Mouse (Mus musculus) small intestine, adult 2 months (tissue): ENCODE results near the gene Vps52. TPM values are rescaled to one million over a fixed set of nuclear protein-coding genes. Genes with fewer than 3 reads are reported as not detected.

Experiments
- H3K27ac ChIP-seq: fragments of 200-500 bp; 2 replicates; pipeline ENCODE4 v1.5.1; 2012; ENCODE audit warnings: low read depth, low read length, control low read depth, inconsistent platforms; ENCODE audit not compliant: insufficient read depth
- H3K27me3 ChIP-seq: fragments of 200-500 bp; 2 replicates; pipeline ENCODE4 v1.6.1; 2012; ENCODE audit warnings: mild to moderate bottlenecking, moderate library complexity, low read length, inconsistent platforms; ENCODE audit not compliant: control insufficient read depth, insufficient read depth
- H3K36me3 ChIP-seq: fragments of 200-500 bp; 2 replicates; pipeline ENCODE4 v1.6.1; 2012; ENCODE audit warnings: mild to moderate bottlenecking, low read length, control low read depth, inconsistent platforms; ENCODE audit not compliant: control insufficient read depth, insufficient read depth
- H3K4me1 ChIP-seq: fragments of 200-500 bp; 2 replicates; pipeline ENCODE4 v1.6.1; 2012; ENCODE audit warnings: low read length, inconsistent platforms, mixed read lengths; ENCODE audit not compliant: control insufficient read depth, insufficient read depth, insufficient read length
- H3K4me3 ChIP-seq: fragments of 200-500 bp; 2 replicates; pipeline ENCODE4 v1.5.1; 2012; ENCODE audit warnings: low read depth, mild to moderate bottlenecking, control low read depth, inconsistent platforms, low read length, moderate library complexity
- CTCF ChIP-seq: fragments of 200-500 bp; IDR thresholded peaks from 2 replicates; pipeline ENCODE4 v1.5.1; 2012; ENCODE audit warnings: low read depth, mild to moderate bottlenecking, control low read depth, inconsistent platforms, low read length, moderate library complexity, mixed read lengths; ENCODE audit not compliant: insufficient replicate concordance, insufficient read length; ENCODE audit errors: extremely low read depth
- POLR2A ChIP-seq: fragments of 200-500 bp; IDR thresholded peaks from 2 replicates; pipeline ENCODE4 v1.6.1; 2012; ENCODE audit warnings: low read depth, mild to moderate bottlenecking, control low read depth, inconsistent platforms, low read length, moderate library complexity
- WGBS: fragments of 180-500 bp; shearing (Covaris S2); methylation state at CpG from one replicate; pipeline ENCODE4 v1.1.7; 2018; 5-methylcytosine and 5-hydroxymethylcytosine counted together
- polyA plus RNA-seq: library from polyadenylated mRNA; depleted of rRNA; stranded (reverse); fragments of >200 nt; gene quantifications from 2 replicates; pipeline ENCODE4 v1.2.3, GENCODE M21; 2012

Gene Vps52
- polyA plus RNA-seq, 1 experiment = 52.3 TPM

- peaks cover 35% of the 10 kb centered on the region for H3K36me3 ChIP-seq
- H3K4me3 ChIP-seq = no peak overlapping the region
- H3K27me3 ChIP-seq = no peaks in the 10 kb centered on the region
- no peak overlapping the region for H3K27ac ChIP-seq
- TF ChIP-seq CTCF (peak; percentile 14; the same call in 1 of the 2 replicates), POLR2A (no peak)
- 92% methylated on average over 31 of the region's 31 CpGs for WGBS
- peaks cover 10% of the 10 kb centered on the region for H3K4me1 ChIP-seq
These were observed 44.4 kb upstream of the Vps52 start for GRCm38 (mm10) chr17:33911052-33911812.

- TF ChIP-seq POLR2A = no peak
- TF ChIP-seq CTCF = no peak
- Histone ChIP-seq H3K27ac (no peak overlapping the region), H3K27me3 (no peaks in the 10 kb centered on the region), H3K4me3 (no peak overlapping the region), H3K4me1 (peaks cover 13% of the 10 kb centered on the region), H3K36me3 (peaks cover 35% of the 10 kb centered on the region)
- WGBS = 89% methylated on average over 28 of the region's 28 CpGs
These were observed 43.7 kb upstream of the Vps52 start for GRCm38 (mm10) chr17:33911813-33912414.

DNA sequence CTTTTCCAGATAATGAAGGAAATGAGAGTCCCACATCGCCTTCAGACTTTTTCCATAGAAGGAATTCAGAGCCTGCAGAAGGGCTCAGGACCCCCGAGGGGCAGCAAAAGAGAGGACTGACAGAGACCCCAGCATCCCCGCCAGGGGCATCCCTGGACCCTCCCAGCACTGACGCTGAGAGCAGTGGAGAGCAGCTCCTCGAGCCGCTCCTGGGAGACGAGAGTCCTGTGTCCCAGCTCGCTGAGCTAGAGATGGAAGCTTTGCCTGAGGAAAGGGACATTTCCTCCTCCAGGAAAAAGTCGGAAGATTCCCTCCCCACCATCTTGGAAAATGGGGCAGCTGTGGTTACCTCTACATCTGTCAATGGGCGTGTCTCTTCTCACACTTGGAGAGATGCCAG lies 42.3 kb upstream of the Vps52 start:
- peaks cover 40% of the 10 kb centered on the region for H3K36me3 ChIP-seq
- H3K4me3 ChIP-seq = no peak overlapping the region
- no peak overlapping the region for H3K27ac ChIP-seq
- peaks cover 17% of the 10 kb centered on the region for H3K4me1 ChIP-seq
- H3K27me3 ChIP-seq = no peaks in the 10 kb centered on the region
- TF ChIP-seq POLR2A (no peak), CTCF (no peak)
- WGBS = 88% methylated on average over 10 of the region's 10 CpGs

DNA sequence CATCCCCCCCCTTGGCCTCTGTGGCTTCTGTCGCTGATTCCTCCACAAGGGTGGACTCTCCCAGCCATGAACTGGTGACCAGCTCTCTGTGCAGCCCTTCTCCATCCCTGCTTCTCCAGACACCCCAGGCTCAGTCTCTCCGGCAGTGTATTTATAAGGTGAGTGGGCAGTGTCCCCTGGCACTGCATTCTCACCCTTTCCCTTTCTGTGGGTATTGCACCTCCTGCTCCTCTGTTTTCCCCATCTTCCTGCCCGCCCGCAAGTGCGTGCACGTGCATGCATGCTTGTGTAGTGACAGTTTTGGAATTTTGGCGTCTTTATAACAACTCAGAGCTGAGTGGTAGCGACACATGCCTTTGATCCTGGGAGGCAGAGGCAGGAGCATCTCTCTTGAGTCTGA lies 41.7 kb upstream of the Vps52 start:
- no peak for TF ChIP-seq CTCF
- no peak for TF ChIP-seq POLR2A
- Histone ChIP-seq H3K4me1 (peaks cover 23% of the 10 kb centered on the region), H3K27me3 (no peaks in the 10 kb centered on the region), H3K36me3 (peaks cover 40% of the 10 kb centered on the region), H3K27ac (no peak overlapping the region), H3K4me3 (no peak overlapping the region)
- WGBS = 96% methylated on average over 8 of the region's 8 CpGs

- TF ChIP-seq POLR2A = no peak
- TF ChIP-seq CTCF = peak; percentile 1; the same call in 1 of the 2 replicates
- Histone ChIP-seq H3K4me3 (no peak overlapping the region), H3K27ac (no peak overlapping the region), H3K36me3 (peaks cover 40% of the 10 kb centered on the region), H3K27me3 (no peaks in the 10 kb centered on the region), H3K4me1 (peaks cover 24% of the 10 kb centered on the region)
- WGBS = 71% methylated on average over 13 of the region's 13 CpGs
These were observed 40.6 kb upstream of the Vps52 start for GRCm38 (mm10) chr17:33914969-33915391.

- Histone ChIP-seq H3K27me3 (no peaks in the 10 kb centered on the region), H3K4me3 (peak within 1 kb of the TSS; percentile 60), H3K4me1 (peaks cover 20% of the 10 kb centered on the region), H3K36me3 (peaks cover 40% of the 10 kb centered on the region), H3K27ac (peak within 1 kb of the TSS; percentile 3; the same call in 1 of the 2 replicates)
- WGBS = under 1% methylated on average over 34 of the region's 34 CpGs
- TF ChIP-seq CTCF (no peak), POLR2A (no peak; the same call in 1 of the 2 replicates)
These were observed 39.9 kb upstream of the Vps52 start, which contains the start of the genes Tapbp and Zbtb22 for GRCm38 (mm10) chr17:33915671-33916250. Gene Tapbp, plus strand, starts transcription at chr17:33915899. Gene Zbtb22, plus strand, starts transcription at chr17:33915904.

GRCm38 (mm10) chr17:33916294-33916693 lies 39.3 kb upstream of the Vps52 start:
- 2% methylated on average over 20 of the region's 20 CpGs for WGBS
- Histone ChIP-seq H3K4me1 (peaks cover 24% of the 10 kb centered on the region), H3K4me3 (peak overlapping the region; percentile 60), H3K27ac (no peak overlapping the region), H3K27me3 (no peaks in the 10 kb centered on the region), H3K36me3 (peaks cover 41% of the 10 kb centered on the region)
- TF ChIP-seq CTCF (no peak), POLR2A (no peak)
